Mouse (Mus musculus): ENCODE data around the gene Baz2b. TPM values are rescaled to one million over a fixed set of nuclear protein-coding genes. Genes with fewer than 3 reads are reported as not detected.

The Baz2b gene
- polyA plus RNA-seq, 1 experiment from 2014 or later, result 54.8 TPM

DNA sequence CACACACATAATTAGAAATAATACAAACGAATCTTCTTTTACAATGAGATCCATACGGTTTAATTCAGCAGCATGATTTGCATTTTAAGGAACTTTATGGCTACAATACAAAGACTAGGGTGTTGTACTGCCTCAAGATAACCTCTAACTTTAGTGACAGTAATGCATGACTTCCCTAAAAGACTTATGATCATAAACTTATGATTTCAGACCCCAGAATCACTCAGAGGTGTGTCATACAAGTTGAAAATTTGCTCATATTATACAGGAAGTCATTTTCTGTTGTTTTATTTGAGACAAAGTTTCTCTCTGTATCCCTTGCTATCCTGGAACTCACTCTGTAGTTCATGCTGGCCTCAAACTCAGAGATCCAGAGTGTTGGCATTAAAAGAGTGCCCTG, 89.0 kb downstream of the Baz2b start:
- no peak overlapping the region for H3K4me3 ChIP-seq
- H3K36me3 ChIP-seq, result no peaks in the 10 kb centered on the region
- H3K4me1 ChIP-seq (replicated peaks), result peaks cover 42% of the 10 kb centered on the region
- WGBS, result 83% methylated on average over 2 of the region's 2 CpGs
- H3K27me3 ChIP-seq (replicated peaks), result no peaks in the 10 kb centered on the region
- ATAC-seq (ENCODE audit: insufficient number of reproducible peaks, low FRiP score), result no peak
- no peak overlapping the region for H3K27ac ChIP-seq (ENCODE audit: poor library complexity, severe bottlenecking)
- no peaks in the 10 kb centered on the region for H3K9me3 ChIP-seq (replicated peaks)
- no peak overlapping the region for H3K9ac ChIP-seq
- H3K4me2 ChIP-seq, result peak overlapping the region; percentile 25; the same call in 1 of the 2 replicates

DNA sequence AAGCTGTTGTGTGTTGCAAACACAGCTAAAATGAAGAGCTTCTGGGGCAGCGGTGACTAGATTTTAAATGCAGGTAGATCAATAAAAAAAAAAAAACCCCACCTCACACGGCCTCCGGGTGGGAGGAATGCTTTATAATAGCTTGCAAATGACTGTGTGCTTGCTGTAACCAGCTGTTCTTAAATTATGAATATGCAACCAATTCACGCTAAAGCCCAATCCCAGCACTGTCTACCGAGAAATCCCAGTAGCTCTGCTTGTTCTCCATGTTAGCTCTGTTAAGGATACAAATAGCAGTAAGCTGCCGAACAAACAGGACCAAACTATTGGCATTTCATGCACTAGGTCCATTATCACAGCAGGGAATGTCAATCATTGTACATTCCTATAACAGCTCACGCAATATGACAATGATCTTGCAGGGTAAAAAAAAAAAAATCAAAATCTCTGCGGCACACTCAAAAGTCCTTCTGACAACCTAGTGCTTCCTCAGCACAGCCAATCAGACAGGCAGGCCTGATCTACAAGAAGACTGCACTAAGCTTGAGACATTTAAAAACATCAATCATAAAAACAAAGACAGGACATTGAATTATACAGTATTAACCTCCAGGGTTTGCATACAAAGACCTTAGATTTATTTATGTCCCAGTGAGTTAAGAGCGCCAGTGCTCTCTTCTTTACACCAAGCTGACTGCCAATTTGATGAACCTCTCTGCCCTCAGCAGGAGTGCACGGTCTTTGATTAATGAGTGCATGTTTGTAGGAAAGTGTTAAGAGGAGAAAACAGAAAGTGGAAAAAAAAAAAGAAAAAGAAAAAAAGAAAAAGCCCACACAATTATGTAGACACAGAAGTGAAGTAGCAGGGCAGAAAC, 90.7 kb downstream of the Baz2b start:
- Histone ChIP-seq H3K9ac (no peak overlapping the region), H3K9me3 (replicated peaks) (no peaks in the 10 kb centered on the region), H3K27ac (ENCODE audit: poor library complexity, severe bottlenecking) (peak overlapping the region; percentile 59; the same call in 1 of the 2 replicates), H3K4me1 (replicated peaks) (peaks cover 56% of the 10 kb centered on the region), H3K4me2 (0 out of 2 replicates have a peak overlapping the region, but pooled peaks have one; percentile 16), H3K36me3 (no peaks in the 10 kb centered on the region), H3K27me3 (replicated peaks) (no peaks in the 10 kb centered on the region), H3K4me3 (no peak overlapping the region)
- ATAC-seq (ENCODE audit: insufficient number of reproducible peaks, low FRiP score), result no peak
- 61% methylated on average over 10 of the region's 10 CpGs for WGBS

DNA sequence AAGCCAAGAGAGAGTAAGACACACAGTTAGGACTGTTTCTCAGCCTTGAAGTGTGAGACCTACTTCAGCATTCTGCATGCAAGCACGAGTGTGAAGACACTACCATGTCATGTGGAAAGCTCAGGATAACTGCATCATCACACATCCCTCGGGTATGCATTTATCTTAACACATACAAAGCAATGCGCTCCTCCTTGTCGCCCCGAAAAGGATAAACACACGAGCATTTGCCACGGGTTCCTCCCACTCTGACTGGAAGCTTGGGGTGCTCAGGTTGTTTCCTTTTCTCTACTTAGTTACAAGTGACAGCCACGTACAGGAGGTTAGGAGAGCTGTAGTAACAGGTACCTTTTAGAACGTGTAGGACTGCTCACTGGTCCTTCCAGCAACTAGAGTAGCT, 91.8 kb downstream of the Baz2b start:
- H3K4me3 ChIP-seq, result no peak overlapping the region
- H3K4me2 ChIP-seq, result no peak overlapping the region
- H3K36me3 ChIP-seq, result no peaks in the 10 kb centered on the region
- ATAC-seq (ENCODE audit: insufficient number of reproducible peaks, low FRiP score), result no peak
- peaks cover 60% of the 10 kb centered on the region for H3K4me1 ChIP-seq (replicated peaks)
- no peaks in the 10 kb centered on the region for H3K9me3 ChIP-seq (replicated peaks)
- H3K27me3 ChIP-seq (replicated peaks), result no peaks in the 10 kb centered on the region
- no peak overlapping the region for H3K9ac ChIP-seq
- no peak overlapping the region for H3K27ac ChIP-seq (ENCODE audit: poor library complexity, severe bottlenecking)
- 51% methylated on average over 9 of the region's 9 CpGs for WGBS

DNA sequence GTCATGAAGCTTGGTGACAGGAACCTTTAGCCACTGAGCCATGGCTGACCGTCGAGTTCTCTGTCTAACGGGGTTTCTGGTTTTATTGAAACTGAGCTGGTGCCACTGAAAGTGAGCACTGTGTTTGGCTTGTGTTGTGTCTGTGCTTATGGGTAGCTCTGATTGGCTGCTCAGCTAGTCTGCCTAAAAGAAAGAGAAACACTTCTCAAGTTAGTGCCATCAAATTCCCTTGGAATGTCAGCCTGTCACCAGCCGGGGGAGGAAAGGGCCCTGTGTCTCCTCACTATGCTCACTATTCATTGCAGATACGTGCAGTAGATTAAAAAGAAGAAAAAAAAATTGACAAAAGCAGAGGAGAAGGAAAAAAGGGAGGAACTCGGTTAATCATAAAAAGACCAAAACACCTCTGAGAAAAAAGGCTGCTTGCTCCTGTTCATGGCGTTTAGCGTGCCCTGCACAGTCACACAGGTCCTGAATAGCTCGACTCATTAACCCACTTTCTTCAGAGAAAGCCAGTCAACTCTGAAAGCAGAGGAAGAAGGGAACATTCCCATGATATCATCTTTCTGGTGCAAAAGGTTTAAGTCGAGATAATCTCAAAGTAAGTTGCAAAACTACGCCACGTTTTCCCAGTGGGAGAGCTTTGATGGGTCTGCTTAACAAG, 93.6 kb downstream of the Baz2b start:
- H3K36me3 ChIP-seq, result peaks cover 4% of the 10 kb centered on the region
- H3K4me2 ChIP-seq, result no peak overlapping the region
- H3K9ac ChIP-seq, result no peak overlapping the region
- H3K4me1 ChIP-seq (replicated peaks), result peaks cover 51% of the 10 kb centered on the region
- no peaks in the 10 kb centered on the region for H3K27me3 ChIP-seq (replicated peaks)
- no peak overlapping the region for H3K4me3 ChIP-seq
- WGBS, result 46% methylated on average over 12 of the region's 12 CpGs
- no peak overlapping the region for H3K27ac ChIP-seq (ENCODE audit: poor library complexity, severe bottlenecking)
- H3K9me3 ChIP-seq (replicated peaks), result 0 out of 2 replicates have a peak, but pooled peaks cover under 1% of the 10 kb centered on the region
- ATAC-seq (ENCODE audit: insufficient number of reproducible peaks, low FRiP score), result no peak

DNA sequence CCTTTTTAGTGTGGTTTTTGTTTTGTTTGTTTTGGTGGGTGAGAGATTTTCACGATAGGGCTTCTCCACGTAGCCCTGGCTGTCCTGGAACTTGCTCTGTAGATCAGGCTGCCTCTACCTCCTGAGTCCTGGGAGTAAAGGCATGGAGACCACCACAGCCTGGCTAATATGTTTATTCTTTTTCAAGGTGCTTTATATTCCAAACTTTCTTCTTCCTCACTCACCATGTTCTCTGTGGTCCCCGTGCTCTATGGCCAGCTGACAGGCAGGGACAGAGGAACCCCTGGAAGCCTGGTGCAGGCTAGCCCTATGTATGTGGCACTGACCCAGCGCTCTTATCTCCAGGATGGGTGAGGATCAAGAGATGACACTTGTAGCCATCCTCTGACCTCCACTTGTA, 94.7 kb downstream of the Baz2b start:
- no peak for ATAC-seq (ENCODE audit: insufficient number of reproducible peaks, low FRiP score)
- peaks cover 44% of the 10 kb centered on the region for H3K4me1 ChIP-seq (replicated peaks)
- 75% methylated on average over 4 of the region's 4 CpGs for WGBS
- peaks cover 10% of the 10 kb centered on the region for H3K36me3 ChIP-seq
- no peaks in the 10 kb centered on the region for H3K27me3 ChIP-seq (replicated peaks)
- no peak overlapping the region for H3K4me2 ChIP-seq
- H3K9ac ChIP-seq, result no peak overlapping the region
- H3K4me3 ChIP-seq, result no peak overlapping the region
- 0 out of 2 replicates have a peak, but pooled peaks cover 3% of the 10 kb centered on the region for H3K9me3 ChIP-seq (replicated peaks)
- no peak overlapping the region for H3K27ac ChIP-seq (ENCODE audit: poor library complexity, severe bottlenecking)

DNA sequence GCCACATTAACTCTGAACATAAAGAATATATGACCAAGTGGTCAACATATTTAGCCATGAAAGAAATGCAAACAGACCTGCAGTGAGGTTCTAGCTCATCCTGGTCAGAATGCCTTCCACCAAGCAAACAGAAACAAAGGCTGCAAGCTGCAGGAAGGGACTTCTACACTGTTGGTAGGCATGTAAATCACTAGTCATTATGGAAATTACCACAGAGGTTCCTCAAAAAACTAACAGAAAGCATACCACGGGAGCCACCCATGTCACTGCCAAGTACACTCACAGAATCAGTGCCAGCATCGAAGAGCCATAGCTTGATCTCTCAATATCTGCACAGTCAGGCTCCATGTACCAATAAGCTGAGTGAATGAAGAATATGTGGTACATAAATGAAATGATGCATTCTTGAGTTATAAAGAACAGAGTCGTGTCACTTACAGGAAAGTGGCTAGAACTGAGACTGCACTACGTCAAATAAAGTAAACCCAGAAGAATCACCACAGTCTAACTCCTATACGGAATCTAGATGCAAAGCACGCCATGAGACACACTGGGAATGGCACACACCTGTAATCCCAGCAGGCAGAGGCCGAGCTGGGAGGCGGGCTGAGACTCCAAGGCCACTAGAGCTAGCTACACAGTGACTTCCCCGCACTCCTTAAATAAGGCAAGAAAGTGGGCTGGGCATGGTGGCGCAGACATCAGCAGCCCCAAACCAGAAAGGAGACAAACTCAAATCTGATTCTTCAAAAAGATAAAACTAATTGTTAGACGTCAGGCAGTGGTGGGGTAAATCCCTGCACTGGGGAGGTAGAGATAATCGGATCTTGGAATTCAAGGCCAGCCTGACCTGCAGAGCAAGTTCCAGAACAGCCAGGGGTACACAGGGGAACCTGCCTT, 95.7 kb downstream of the Baz2b start:
- Histone ChIP-seq H3K36me3 (peaks cover 10% of the 10 kb centered on the region), H3K4me1 (replicated peaks) (peaks cover 40% of the 10 kb centered on the region), H3K4me2 (no peak overlapping the region), H3K9me3 (replicated peaks) (0 out of 2 replicates have a peak, but pooled peaks cover 3% of the 10 kb centered on the region), H3K9ac (no peak overlapping the region), H3K4me3 (no peak overlapping the region), H3K27me3 (replicated peaks) (no peaks in the 10 kb centered on the region), H3K27ac (ENCODE audit: poor library complexity, severe bottlenecking) (no peak overlapping the region)
- WGBS, result 76% methylated on average over 12 of the region's 12 CpGs
- no peak for ATAC-seq (ENCODE audit: insufficient number of reproducible peaks, low FRiP score)

DNA sequence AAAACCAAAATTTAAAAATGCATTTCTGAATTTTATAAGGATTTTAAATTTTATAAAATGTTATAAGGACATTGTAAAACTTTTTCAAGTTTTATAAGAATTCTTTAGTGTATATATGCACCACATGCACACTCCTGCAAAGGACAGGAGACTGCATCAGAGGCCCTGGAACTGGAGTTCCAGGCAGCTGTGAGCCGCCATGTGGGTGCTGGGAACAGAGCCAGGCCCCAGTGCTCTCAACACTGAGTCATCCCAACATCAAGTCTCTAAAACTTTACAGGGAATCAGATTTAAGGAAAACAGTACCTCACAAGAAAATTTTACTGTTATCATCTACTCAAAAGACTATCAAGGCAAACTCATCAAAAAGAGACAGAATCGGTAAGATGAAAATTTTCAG, 97.5 kb downstream of the Baz2b start:
- no peak overlapping the region for H3K27ac ChIP-seq (ENCODE audit: poor library complexity, severe bottlenecking)
- WGBS, result 87% methylated on average over 2 of the region's 2 CpGs
- H3K4me3 ChIP-seq, result no peak overlapping the region
- H3K9ac ChIP-seq, result no peak overlapping the region
- 0 out of 2 replicates have a peak, but pooled peaks cover 3% of the 10 kb centered on the region for H3K9me3 ChIP-seq (replicated peaks)
- H3K27me3 ChIP-seq (replicated peaks), result no peaks in the 10 kb centered on the region
- H3K4me2 ChIP-seq, result no peak overlapping the region
- ATAC-seq (ENCODE audit: insufficient number of reproducible peaks, low FRiP score), result no peak
- peaks cover 41% of the 10 kb centered on the region for H3K4me1 ChIP-seq (replicated peaks)
- peaks cover 14% of the 10 kb centered on the region for H3K36me3 ChIP-seq

DNA sequence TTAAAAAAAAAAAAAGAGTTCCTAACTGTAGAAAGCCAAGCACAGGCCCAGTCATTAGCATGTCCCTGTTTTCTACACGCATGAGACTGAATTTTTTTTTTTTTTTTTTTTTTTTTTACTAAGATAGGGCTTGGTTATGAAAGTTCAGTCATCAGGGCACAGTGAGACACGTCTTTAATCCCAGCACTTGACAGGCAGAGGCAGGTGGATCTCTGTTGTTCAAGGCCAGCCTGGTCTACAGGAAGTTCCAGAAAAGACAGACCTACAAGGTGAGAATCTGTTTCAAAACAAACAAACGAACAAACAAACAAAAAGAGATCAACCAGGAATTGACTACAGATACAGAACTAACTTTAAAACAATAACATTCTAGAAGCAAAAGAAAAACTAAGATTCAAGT, 100.6 kb downstream of the Baz2b start:
- Histone ChIP-seq H3K9ac (no peak overlapping the region), H3K9me3 (replicated peaks) (0 out of 2 replicates have a peak, but pooled peaks cover 3% of the 10 kb centered on the region), H3K27ac (ENCODE audit: poor library complexity, severe bottlenecking) (no peak overlapping the region), H3K27me3 (replicated peaks) (no peaks in the 10 kb centered on the region), H3K4me3 (no peak overlapping the region), H3K36me3 (peaks cover 14% of the 10 kb centered on the region), H3K4me2 (no peak overlapping the region), H3K4me1 (replicated peaks) (peaks cover 16% of the 10 kb centered on the region)
- ATAC-seq (ENCODE audit: insufficient number of reproducible peaks, low FRiP score), result no peak
- WGBS, result 81% methylated on average over 3 of the region's 3 CpGs

DNA sequence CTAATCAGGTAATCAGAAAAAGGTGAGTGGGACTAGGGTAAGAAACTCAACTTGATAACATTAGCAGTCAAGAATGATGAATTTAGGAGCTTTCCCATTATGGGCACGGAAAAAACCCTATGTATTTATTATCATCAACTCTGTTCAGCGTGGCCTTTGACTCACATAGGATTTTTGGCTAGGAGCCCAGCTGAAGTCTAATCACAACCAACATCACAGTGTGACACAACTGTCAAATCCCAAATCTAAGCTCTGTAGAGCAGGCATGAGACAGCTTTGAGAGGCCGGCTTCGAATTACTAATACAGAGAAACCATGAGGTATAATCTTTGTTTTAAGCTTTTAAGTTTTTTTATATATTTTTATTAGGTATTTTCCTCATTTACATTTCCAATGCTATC, 113.0 kb downstream of the Baz2b start:
- H3K9ac ChIP-seq, result no peak overlapping the region
- 86% methylated on average over 4 of the region's 4 CpGs for WGBS
- H3K9me3 ChIP-seq (replicated peaks), result no peaks in the 10 kb centered on the region
- ATAC-seq (ENCODE audit: insufficient number of reproducible peaks, low FRiP score), result no peak
- no peaks in the 10 kb centered on the region for H3K27me3 ChIP-seq (replicated peaks)
- no peak overlapping the region for H3K4me3 ChIP-seq
- no peak overlapping the region for H3K27ac ChIP-seq (ENCODE audit: poor library complexity, severe bottlenecking)
- H3K4me1 ChIP-seq (replicated peaks), result no peaks in the 10 kb centered on the region
- no peaks in the 10 kb centered on the region for H3K36me3 ChIP-seq
- no peak overlapping the region for H3K4me2 ChIP-seq

DNA sequence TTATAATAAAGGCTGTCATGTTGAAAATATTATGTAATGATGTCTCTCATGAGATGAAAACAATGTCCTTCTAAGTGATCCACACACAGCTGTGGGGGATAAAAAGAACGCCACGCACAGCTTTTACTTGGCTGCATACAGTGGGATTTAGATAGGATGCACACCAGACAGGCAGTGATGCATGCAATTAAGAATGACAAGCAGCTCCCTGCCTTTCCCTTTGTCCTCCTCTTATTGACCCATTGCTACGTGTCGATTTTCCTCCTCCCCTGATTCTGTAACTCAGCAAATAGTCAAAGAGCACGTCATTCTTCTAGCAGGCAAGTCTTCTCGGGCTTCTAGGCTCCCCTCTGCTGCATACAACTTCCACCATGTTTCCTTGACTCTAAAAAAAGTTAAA, 119.4 kb downstream of the Baz2b start:
- Histone ChIP-seq H3K27ac (ENCODE audit: poor library complexity, severe bottlenecking) (no peak overlapping the region), H3K4me1 (replicated peaks) (peaks cover 28% of the 10 kb centered on the region), H3K36me3 (0 out of 2 replicates have a peak, but pooled peaks cover 2% of the 10 kb centered on the region), H3K4me3 (no peak overlapping the region), H3K4me2 (no peak overlapping the region), H3K9me3 (replicated peaks) (no peaks in the 10 kb centered on the region), H3K9ac (no peak overlapping the region), H3K27me3 (replicated peaks) (no peaks in the 10 kb centered on the region)
- ATAC-seq (ENCODE audit: insufficient number of reproducible peaks, low FRiP score), result no peak
- WGBS, result 83% methylated on average over 6 of the region's 6 CpGs
